Mouse (Mus musculus) lung, postnatal 0 days (tissue): ENCODE results near the gene Dennd1a. TPM values are rescaled to one million over a fixed set of nuclear protein-coding genes. Genes with fewer than 3 reads are reported as not detected.

Experiments
- ATAC-seq: fragments of 200-750 bp; cut with Nextera tagmentation; 2 replicates; pipeline ENCODE4 v1.8.0; 2017; ENCODE audit warnings: moderate library complexity
- DNase-seq: peaks from one replicate; pipeline ENCODE4 v3.0.0-alpha.2; 2016; ENCODE audit warnings: low spot score
- H3K27ac ChIP-seq: fragments of 300-500 bp; sonication (generic); 2 replicates; pipeline ENCODE4 v1.5.1; 2014; ENCODE audit warnings: antibody characterized with exemption, mild to moderate bottlenecking, low read length, mixed read lengths
- H3K27me3 ChIP-seq: fragments of 300-500 bp; sonication (generic); replicated peaks from 2 replicates; pipeline ENCODE4 v1.6.1; 2014; ENCODE audit warnings: low read length, mixed read lengths; ENCODE audit not compliant: insufficient read depth
- H3K36me3 ChIP-seq: fragments of 300-500 bp; sonication (generic); 2 replicates; pipeline ENCODE4 v1.6.1; 2014; ENCODE audit warnings: low read length, mixed read lengths; ENCODE audit not compliant: insufficient read depth
- H3K4me1 ChIP-seq: fragments of 300-500 bp; sonication (generic); 2 replicates; pipeline ENCODE4 v1.6.1; 2014; ENCODE audit warnings: antibody characterized with exemption, low read depth, low read length, mixed read lengths; ENCODE audit not compliant: insufficient read depth
- H3K4me2 ChIP-seq: fragments of 300-500 bp; sonication (generic); replicated peaks from 2 replicates; pipeline ENCODE4 v1.6.1; 2014; ENCODE audit warnings: low read depth, mild to moderate bottlenecking, low read length, moderate library complexity, mixed read lengths
- H3K4me3 ChIP-seq: fragments of 300-500 bp; sonication (generic); 2 replicates; pipeline ENCODE4 v1.5.1; 2014; ENCODE audit warnings: low read depth, low read length
- H3K9ac ChIP-seq: fragments of 300-500 bp; sonication (generic); replicated peaks from 2 replicates; pipeline ENCODE4 v1.6.1; 2014; ENCODE audit warnings: low read depth, mild to moderate bottlenecking
- H3K9me3 ChIP-seq: fragments of 300-500 bp; sonication (generic); 2 replicates; pipeline ENCODE4 v1.6.1; 2016; ENCODE audit warnings: low read length, mixed read lengths
- CTCF ChIP-seq: IDR thresholded peaks from 2 replicates; pipeline ENCODE4 v1.5.1; 2016; ENCODE audit warnings: antibody characterized with exemption, mild to moderate bottlenecking
- EP300 ChIP-seq: IDR thresholded peaks from 2 replicates; pipeline ENCODE4 v1.6.1; 2016; ENCODE audit warnings: antibody characterized with exemption, mild to moderate bottlenecking, control low read depth
- WGBS: fragments of 180-500 bp; shearing (Covaris S2); extraction: QIAGEN DNeasy Blood & Tissue Kit; methylation state at CpG from one replicate; pipeline ENCODE4 v1.1.7; 2014; 5-methylcytosine and 5-hydroxymethylcytosine counted together
- polyA plus RNA-seq: library from polyadenylated mRNA; unstranded; fragments of >200 nt; fragmentation: Nextera tagmentation; extraction: Ambion mirVana; gene quantifications from 2 replicates; pipeline ENCODE4 v1.2.1, GENCODE M21; 2015

Dennd1a gene
- polyA plus RNA-seq, 1 experiment from 2014 or later, result 4.4 TPM

DNA sequence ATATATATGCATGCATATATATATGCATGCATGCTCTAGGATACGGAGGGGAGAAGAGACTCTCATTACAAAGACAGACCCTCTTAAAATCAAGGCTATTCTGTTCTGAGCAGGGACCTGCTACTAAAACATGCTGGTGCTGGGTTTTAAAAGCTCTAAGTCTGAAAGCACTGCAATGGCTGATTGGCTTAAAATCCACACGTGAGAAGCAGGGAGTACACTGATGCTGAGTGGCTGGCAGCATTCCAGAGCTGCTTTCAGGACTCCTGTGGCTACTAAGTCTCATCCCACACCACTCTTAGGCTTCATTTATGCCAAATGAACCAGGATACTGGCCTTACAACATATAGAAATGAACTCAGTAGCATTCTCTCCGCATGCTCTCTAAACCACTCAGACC is 151.8 kb downstream of the Dennd1a start:
- Histone ChIP-seq H3K27me3 (no peaks in the 10 kb centered on the region), H3K9ac (no peak overlapping the region), H3K4me2 (no peak overlapping the region), H3K4me3 (no peak overlapping the region), H3K9me3 (no peaks in the 10 kb centered on the region), H3K4me1 (no peaks in the 10 kb centered on the region), H3K27ac (no peak overlapping the region), H3K36me3 (no peaks in the 10 kb centered on the region)
- TF ChIP-seq EP300 (no peak), CTCF (no peak)
- DNase-seq, result no peak
- 63% methylated on average over 3 of the region's 3 CpGs for WGBS
- no peak for ATAC-seq

DNA sequence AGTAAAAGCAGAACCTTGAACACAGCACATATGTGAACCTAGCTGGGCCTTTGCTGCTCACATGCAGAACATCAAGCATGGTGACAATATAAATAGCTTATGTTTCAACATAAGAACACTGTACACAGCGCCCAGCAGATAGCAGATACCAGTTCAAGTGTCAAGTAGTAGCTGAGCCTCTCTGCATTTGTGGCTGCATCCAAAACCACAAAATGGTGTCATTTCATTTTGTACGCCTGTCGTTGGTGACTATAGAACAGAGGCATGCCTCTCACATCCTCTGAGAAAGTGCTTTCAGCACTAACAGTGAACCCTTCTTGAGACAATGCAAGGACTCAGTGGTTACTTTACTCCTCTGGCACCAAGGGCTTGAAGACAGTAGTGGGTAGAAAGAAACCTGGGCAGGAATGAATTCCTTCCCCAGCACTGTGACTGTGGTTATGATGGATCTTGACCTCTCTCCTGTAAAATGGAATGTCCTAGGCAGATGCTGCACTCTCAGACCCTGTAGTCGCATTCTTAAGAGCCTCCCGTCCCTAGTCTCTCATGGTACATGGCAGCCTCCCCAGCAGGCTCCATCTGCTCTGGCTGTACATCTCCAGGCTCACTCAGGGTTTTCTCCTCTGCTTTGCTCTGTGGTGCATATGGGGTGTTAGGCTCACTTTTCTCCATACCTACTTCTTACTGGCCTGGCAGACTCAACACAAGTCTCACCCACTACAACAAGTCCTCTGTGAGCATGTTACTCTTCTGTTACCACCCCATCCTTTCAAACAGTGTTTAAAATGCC is 154.0 kb downstream of the Dennd1a start:
- no peak for ATAC-seq

DNA sequence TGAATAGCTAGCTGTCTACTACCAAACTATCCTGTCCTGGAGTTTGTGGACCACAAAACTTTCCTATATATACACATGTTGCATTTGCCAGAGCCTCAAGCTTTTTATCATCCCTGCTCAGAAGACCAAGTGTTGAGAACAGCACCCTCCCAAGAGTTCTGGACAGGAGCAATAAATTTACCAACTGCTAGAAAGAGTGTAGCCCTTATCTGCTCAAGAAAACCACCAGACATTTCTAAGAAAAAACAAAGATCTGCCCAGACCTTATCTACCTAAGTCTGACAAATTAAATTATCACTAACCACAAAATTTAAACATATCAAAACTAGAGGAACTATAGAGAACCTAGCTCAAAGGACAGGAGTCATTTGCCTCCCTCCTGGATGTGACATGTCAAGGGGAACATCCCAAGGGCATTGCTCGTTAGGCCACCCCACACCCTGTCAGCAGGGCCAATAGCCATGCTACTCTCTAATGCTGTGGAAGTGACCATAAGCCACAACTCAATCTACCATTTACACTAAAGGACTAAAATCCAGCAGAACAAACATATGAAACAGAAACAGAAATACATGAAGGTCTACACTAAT is 154.9 kb downstream of the Dennd1a start:
- TF ChIP-seq CTCF, result no peak
- TF ChIP-seq EP300, result no peak
- Histone ChIP-seq H3K9me3 (no peaks in the 10 kb centered on the region), H3K4me1 (no peaks in the 10 kb centered on the region), H3K9ac (no peak overlapping the region), H3K36me3 (no peaks in the 10 kb centered on the region), H3K27me3 (no peaks in the 10 kb centered on the region), H3K4me2 (no peak overlapping the region), H3K27ac (no peak overlapping the region), H3K4me3 (no peak overlapping the region)
- ATAC-seq (no peak), DNase-seq (no peak)
- 91% methylated on average over 1 of the region's 1 CpGs for WGBS

More for the DNA sequence above, 154.0 kb downstream of the Dennd1a start:
- no peak overlapping the region for H3K4me2 ChIP-seq
- H3K27me3 ChIP-seq, result no peaks in the 10 kb centered on the region
- H3K4me3 ChIP-seq, result no peak overlapping the region
- H3K4me1 ChIP-seq, result no peaks in the 10 kb centered on the region
- no peaks in the 10 kb centered on the region for H3K36me3 ChIP-seq
- no peak overlapping the region for H3K9ac ChIP-seq
- H3K27ac ChIP-seq, result no peak overlapping the region
- H3K9me3 ChIP-seq, result no peaks in the 10 kb centered on the region
- no peak for DNase-seq
- WGBS, result 91% methylated on average over 5 of the region's 5 CpGs
- TF ChIP-seq CTCF, result no peak
- TF ChIP-seq EP300, result no peak

DNA sequence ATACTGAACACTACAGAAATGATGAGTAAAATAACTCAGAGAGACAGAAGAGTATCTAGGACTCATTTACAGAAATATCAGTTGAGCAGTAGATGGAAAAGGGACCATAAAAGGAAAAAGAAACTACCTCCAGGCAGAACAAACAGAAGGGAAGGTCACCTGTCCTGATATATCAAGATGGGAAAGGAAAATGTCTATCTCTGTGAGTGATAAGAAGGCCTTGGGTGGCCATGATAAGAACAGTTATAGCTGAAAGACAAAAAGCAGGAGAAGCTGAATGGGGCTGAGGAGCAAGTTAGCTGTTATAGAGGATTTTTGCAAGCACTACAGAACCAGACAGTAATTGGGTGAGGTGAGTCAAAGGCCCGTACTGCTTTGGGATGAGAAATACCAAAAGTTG is 155.7 kb downstream of the Dennd1a start:
- TF ChIP-seq EP300 (no peak), CTCF (no peak)
- Histone ChIP-seq H3K9ac (no peak overlapping the region), H3K9me3 (no peaks in the 10 kb centered on the region), H3K4me2 (no peak overlapping the region), H3K27me3 (no peaks in the 10 kb centered on the region), H3K27ac (no peak overlapping the region), H3K4me3 (no peak overlapping the region), H3K36me3 (no peaks in the 10 kb centered on the region), H3K4me1 (no peaks in the 10 kb centered on the region)
- DNase-seq (no peak), ATAC-seq (no peak)
- WGBS, result 83% methylated on average over 1 of the region's 1 CpGs

DNA sequence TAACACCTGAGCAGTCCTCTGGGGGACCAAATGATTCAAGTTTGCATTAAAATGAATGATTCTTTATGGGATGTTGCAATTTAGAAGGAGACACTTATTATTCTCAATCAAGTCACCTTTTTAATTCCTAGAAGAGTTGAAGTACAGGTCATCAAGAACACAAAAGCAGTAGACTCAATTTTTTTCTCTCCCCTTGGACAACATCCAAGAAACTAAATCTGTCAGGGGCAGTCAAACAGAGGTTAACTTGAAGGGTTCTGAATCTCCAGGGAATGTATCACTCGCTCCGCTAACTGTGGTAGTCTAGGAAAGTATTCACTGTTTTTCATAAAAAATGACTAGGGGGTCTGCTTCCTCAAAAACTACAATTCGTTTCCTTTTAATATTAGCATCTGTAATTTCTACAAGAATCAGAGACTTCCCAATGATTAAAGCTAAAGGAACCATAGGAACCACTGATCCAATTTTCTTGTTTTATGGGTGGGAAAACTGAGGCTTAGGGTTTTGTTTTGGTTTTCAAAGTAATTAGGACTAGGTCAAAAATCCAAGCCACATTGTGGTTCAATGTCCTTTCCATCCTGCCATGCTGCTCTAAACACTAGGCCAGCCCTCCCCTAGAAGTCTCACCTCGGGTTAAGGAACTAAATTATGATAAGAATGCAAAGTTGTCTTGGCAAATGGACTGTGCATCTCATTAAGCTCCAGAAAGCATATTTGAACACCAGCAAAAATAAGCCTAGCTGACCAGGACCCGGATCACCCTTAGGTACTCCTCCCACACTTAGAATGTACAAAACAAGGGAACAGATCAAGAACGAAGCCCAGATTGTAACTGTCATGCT is 157.0 kb downstream of the Dennd1a start:
- Histone ChIP-seq H3K27ac (no peak overlapping the region), H3K27me3 (no peaks in the 10 kb centered on the region), H3K4me3 (no peak overlapping the region), H3K4me1 (no peaks in the 10 kb centered on the region), H3K4me2 (no peak overlapping the region), H3K9me3 (no peaks in the 10 kb centered on the region), H3K36me3 (no peaks in the 10 kb centered on the region), H3K9ac (no peak overlapping the region)
- WGBS, result 54% methylated on average over 6 of the region's 6 CpGs
- TF ChIP-seq EP300 (no peak), CTCF (no peak)
- DNase-seq (no peak), ATAC-seq (no peak)

DNA sequence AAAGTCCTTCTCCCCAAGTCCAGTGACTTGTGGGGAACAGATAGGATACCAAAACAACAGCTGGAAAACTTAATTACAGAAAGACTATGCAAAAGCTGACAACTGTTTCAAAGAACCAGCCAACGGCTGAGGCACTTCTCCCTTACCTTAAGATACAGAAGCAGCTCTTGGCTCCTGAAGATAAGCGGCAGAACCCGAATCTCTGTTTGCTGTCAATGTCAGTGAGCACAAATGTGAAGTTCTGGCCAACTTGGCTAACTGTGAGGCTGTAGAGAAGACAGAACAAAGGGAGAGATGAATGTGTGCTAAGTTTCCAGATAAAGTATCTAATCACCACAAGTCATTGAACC is 160.8 kb downstream of the Dennd1a start:
- Histone ChIP-seq H3K4me2 (no peak overlapping the region), H3K4me3 (no peak overlapping the region), H3K27me3 (no peaks in the 10 kb centered on the region), H3K27ac (no peak overlapping the region), H3K9ac (no peak overlapping the region), H3K4me1 (no peaks in the 10 kb centered on the region), H3K9me3 (no peaks in the 10 kb centered on the region), H3K36me3 (no peaks in the 10 kb centered on the region)
- WGBS, result 36% methylated on average over 3 of the region's 3 CpGs
- DNase-seq (no peak), ATAC-seq (no peak)
- TF ChIP-seq CTCF, result no peak
- no peak for TF ChIP-seq EP300
